Mouse (Mus musculus) E14TG2a.4 (cell line): Measurements from ENCODE around the gene Fbxw4.

Experiments used
- H3K27me3 ChIP-seq: 2 replicates; pipeline ENCODE4 v1.6.1; 2014; ENCODE audit warnings: low read length, control low read depth; ENCODE audit not compliant: insufficient read depth
- H3K36me3 ChIP-seq: 2 replicates; pipeline ENCODE4 v1.6.1; 2014; ENCODE audit warnings: low read length, control low read depth; ENCODE audit not compliant: insufficient read depth
- H3K4me1 ChIP-seq: replicated peaks from 2 replicates; pipeline ENCODE4 v1.6.1; 2014; ENCODE audit warnings: low read depth, low read length, control low read depth
- H3K4me3 ChIP-seq: replicated peaks from 2 replicates; pipeline ENCODE4 v1.5.1; 2014; ENCODE audit warnings: mild to moderate bottlenecking, low read length
- H3K9me3 ChIP-seq: 2 replicates; pipeline ENCODE4 v1.6.1; 2014; ENCODE audit warnings: low read length, control low read depth
- CTCF ChIP-seq: conservative IDR thresholded peaks from 2 replicates; pipeline ENCODE4 v1.5.1; 2014; ENCODE audit warnings: low read length
- NANOG ChIP-seq: IDR thresholded peaks from 2 replicates; pipeline ENCODE4 v1.6.1; 2014; ENCODE audit warnings: borderline replicate concordance, low read length, mixed read lengths
- POU5F1 ChIP-seq: IDR thresholded peaks from 2 replicates; pipeline ENCODE4 v1.6.1; 2014; ENCODE audit warnings: low read length, borderline replicate concordance

The Fbxw4 gene

GRCm38 (mm10) chr19:45575632-45576001 is 84.5 kb downstream of the Fbxw4 start:
- Histone ChIP-seq H3K4me3 (no peak overlapping the region), H3K27me3 (no peaks in the 10 kb centered on the region), H3K36me3 (peaks cover 46% of the 10 kb centered on the region), H3K9me3 (no peaks in the 10 kb centered on the region), H3K4me1 (peaks cover 83% of the 10 kb centered on the region)
- TF ChIP-seq CTCF (no peak), POU5F1 (no peak), NANOG (no peak)

DNA sequence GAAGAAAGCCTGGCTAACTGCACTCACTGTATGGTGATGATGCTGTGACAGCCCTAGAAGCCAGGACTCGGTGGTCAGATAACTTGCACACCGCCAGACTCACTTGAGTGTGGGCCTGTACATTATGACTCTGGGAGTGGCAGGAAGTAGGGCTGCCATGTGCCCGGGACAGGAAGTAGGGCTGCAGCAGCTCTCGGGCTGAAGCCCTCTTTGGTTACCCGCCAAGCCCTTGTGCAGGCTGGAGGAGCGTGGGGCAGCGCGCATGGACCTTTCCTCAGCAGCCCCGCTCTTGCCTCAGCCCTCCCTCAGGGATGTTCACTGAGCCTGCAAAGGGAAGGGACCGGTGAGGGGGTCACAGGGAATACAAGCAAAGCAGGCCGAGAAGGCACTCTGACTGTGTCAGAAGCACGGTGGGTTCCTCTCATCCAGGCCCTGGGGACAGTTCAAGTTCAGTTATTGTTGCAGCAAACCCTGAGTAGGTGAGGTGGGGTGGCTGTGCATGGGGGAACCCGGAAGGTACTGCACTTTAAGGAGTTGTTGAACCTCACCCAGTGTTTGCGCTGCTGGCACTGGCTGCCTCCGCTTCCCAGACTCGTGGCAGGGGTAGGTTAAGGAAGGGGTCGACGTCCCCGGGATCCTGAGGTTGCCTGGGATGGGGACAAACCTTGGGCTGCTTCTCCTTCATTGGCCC is 85.0 kb downstream of the Fbxw4 start:
- no peaks in the 10 kb centered on the region for H3K27me3 ChIP-seq
- TF ChIP-seq POU5F1 (no peak), CTCF (no peak), NANOG (no peak)
- 0 out of 2 replicates have a peak overlapping the region, but pooled peaks have one; percentile 20 for H3K4me3 ChIP-seq
- peaks cover 79% of the 10 kb centered on the region for H3K4me1 ChIP-seq
- no peaks in the 10 kb centered on the region for H3K9me3 ChIP-seq
- peaks cover 46% of the 10 kb centered on the region for H3K36me3 ChIP-seq

DNA sequence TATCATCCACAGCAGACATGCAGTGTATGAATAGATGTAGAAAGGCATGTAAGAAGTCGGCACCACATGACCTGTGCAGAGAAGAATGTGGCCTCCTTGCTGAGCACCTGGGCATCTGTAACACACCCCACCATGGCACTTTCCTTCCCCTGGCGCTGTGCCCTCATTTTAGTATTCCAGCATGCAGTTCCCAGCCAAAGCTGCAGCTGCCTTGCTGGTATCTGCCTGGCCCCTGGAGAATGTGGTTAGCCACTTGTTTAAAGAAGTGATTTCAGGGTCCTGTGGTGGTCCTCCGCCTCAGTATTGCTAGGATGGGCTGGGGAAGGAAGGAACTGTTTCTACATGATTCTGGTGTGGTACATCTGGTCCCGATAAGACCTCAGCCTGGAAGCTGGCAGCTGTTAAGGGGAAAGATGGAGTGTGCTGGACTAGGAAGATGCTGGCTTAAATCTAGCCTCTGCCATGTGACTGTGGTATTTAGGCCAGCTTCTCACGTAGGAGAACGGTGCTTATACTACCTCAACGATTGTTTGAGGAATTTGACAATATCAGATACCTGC is 85.7 kb downstream of the Fbxw4 start:
- H3K9me3 ChIP-seq, result no peaks in the 10 kb centered on the region
- no peaks in the 10 kb centered on the region for H3K27me3 ChIP-seq
- TF ChIP-seq NANOG (no peak), CTCF (no peak), POU5F1 (no peak)
- peaks cover 46% of the 10 kb centered on the region for H3K36me3 ChIP-seq
- no peak overlapping the region for H3K4me3 ChIP-seq
- H3K4me1 ChIP-seq, result peaks cover 77% of the 10 kb centered on the region

DNA sequence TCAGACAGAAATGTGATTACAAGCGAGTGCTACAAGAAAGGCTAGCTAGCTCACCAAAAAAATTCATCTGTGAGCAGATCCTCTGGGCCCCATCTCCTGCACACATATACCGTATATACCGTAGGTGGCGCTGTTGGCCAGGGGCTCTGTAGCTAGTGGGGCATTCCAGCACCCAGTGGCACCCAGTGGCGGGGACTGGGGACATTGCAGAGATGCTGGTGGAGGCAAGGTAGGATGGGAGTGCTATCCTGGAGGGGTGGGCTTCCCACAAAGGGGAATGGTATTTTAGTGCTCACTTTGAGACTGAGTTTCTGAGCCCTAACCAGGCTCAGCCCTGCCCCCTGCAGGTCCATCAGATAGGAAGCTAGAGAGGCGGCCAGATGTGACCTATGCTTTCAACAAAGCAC is 86.2 kb downstream of the Fbxw4 start:
- TF ChIP-seq POU5F1 (no peak), CTCF (peak; percentile 80)

GRCm38 (mm10) chr19:45573033-45573432 is 87.1 kb downstream of the Fbxw4 start:
- H3K9me3 ChIP-seq, result no peaks in the 10 kb centered on the region
- TF ChIP-seq NANOG (no peak), POU5F1 (no peak)
- H3K4me1 ChIP-seq, result peaks cover 78% of the 10 kb centered on the region

More for the DNA sequence above, 86.2 kb downstream of the Fbxw4 start:
- Histone ChIP-seq H3K4me1 (peaks cover 76% of the 10 kb centered on the region), H3K9me3 (no peaks in the 10 kb centered on the region), H3K4me3 (no peak overlapping the region), H3K27me3 (no peaks in the 10 kb centered on the region), H3K36me3 (peaks cover 42% of the 10 kb centered on the region)

DNA sequence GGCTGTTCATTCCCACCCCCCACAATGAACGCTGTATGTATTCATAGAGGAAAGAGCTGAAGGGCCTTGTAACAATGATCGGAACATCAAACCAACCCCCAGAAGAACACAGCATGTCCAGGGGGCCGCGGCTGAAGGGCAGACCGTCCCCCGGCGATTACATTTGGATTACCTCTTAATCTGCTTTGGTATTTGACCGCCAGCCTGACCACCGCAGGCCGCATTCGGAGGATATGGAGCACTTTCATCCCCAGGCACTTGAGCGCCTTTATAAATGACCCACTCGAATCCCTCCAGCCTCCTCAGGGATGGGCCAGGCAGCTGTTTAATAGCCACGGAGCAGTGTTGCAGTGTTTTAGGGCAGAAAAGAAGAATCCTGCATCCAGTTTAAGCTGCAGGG is 92.7 kb downstream of the Fbxw4 start:
- no peaks in the 10 kb centered on the region for H3K9me3 ChIP-seq
- H3K27me3 ChIP-seq, result no peaks in the 10 kb centered on the region
- H3K4me3 ChIP-seq, result peak overlapping the region; percentile 49; the same call in 1 of the 2 replicates
- H3K4me1 ChIP-seq, result peaks cover 61% of the 10 kb centered on the region
- TF ChIP-seq POU5F1 (no peak), CTCF (no peak), NANOG (no peak)
- peaks cover 14% of the 10 kb centered on the region for H3K36me3 ChIP-seq

More at GRCm38 (mm10) chr19:45573033-45573432, 87.1 kb downstream of the Fbxw4 start:
- peaks cover 35% of the 10 kb centered on the region for H3K36me3 ChIP-seq
- H3K4me3 ChIP-seq, result no peak overlapping the region
- no peaks in the 10 kb centered on the region for H3K27me3 ChIP-seq

DNA sequence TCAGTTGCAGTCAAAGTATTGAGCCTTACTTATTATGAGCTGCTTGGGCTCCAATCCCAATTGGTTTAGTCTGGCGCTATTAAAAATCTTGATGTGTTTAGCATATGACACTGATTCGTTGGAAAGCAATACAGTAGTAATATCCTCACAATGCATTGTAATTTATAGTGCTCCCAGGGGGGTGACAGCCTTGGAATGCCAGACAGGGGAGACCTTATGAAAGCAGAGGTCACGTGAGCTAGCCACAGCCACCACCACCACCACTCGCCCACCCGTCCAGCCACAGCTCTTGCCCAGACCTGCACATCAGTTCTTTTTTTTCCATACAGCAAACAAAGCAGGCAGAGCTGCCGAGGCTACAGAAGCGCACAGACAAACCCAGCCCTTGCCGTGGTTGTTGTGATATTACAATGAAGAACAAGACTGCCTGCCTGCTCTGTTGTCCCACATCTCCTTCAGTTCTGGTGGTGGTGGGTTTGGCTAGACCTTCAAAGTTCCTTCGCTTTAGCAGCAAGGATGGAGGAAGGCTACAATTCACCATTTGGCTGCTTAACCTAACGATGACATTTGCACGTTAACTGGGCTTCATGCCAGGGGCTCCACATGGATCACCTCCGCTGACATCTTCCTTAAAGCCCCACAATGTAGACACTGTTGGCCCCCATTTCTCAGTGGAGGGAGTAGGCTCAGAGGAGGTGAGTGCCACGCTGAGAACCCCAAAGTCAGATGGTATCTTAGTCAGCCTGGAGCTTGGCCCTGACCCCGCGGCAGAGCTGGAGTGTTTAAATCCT is 94.0 kb downstream of the Fbxw4 start:
- Histone ChIP-seq H3K36me3 (peaks cover 8% of the 10 kb centered on the region; the same call in 1 of the 2 replicates), H3K4me1 (peaks cover 51% of the 10 kb centered on the region), H3K4me3 (no peak overlapping the region), H3K9me3 (no peaks in the 10 kb centered on the region), H3K27me3 (no peaks in the 10 kb centered on the region)
- TF ChIP-seq NANOG (no peak), POU5F1 (no peak), CTCF (no peak)

GRCm38 (mm10) chr19:45560153-45560890 is 99.8 kb downstream of the Fbxw4 start, which contains the start of the genes Poll and Gm17018:
Poll (minus strand) TSS chr19:45560531.
Gm17018 (plus strand) TSS chr19:45560615.
- H3K9me3 ChIP-seq, result no peaks in the 10 kb centered on the region
- H3K4me3 ChIP-seq, result peak within 1 kb of the TSS; percentile 90
- peaks cover 37% of the 10 kb centered on the region for H3K36me3 ChIP-seq
- peaks cover 36% of the 10 kb centered on the region for H3K4me1 ChIP-seq
- TF ChIP-seq POU5F1 (no peak), NANOG (no peak), CTCF (no peak)
- no peaks in the 10 kb centered on the region for H3K27me3 ChIP-seq
